Mouse (Mus musculus) heart, postnatal 36 days (tissue): ENCODE results near the gene Hist2h2aa1. TPM values are rescaled to one million over a fixed set of nuclear protein-coding genes. Genes with fewer than 3 reads are reported as not detected.
"Not testable (repeated sequence)": the region's sequence is repeated elsewhere in the genome, so short reads cannot be mapped to it uniquely, and the experiment has no call there.

Experiments used
- DNase-seq, 2 experiments: peaks; one replicate each; pipeline ENCODE4 v3.0.0; 2021 to 2022
- intact Hi-C: fragments of 180-260 bp; cut with DNase I; formaldehyde crosslinking; loops from one replicate; pipeline ENCODE4 v1.15.1; 2025
- microRNA-seq, 2 experiments: library from miRNA; unstranded; fragments of <30 nt; microRNA quantifications; one replicate each; pipeline ENCODE4 v1.2.0; 2021; ENCODE audit warnings: borderline number of aligned reads in 2 of 2
- total RNA-seq, 2 experiments: library from RNA; stranded (reverse); gene quantifications; 2 replicates each; pipeline ENCODE4 v1.2.3; 2021

Gene Hist2h2aa1
- total RNA-seq, 2 experiments from 2014 or later: 6.4 to 16.6 TPM

- peak; percentile 26 to 52 for DNase-seq
- intact Hi-C loops: not testable (repeated sequence)
Measured at GRCm38 (mm10) chr3:96268776-96269378, 23.6 kb downstream of the Hist2h2aa1 start.

GRCm38 (mm10) chr3:96269511-96270474 is 24.5 kb downstream of the Hist2h2aa1 start, which contains the start of gene Hist2h2bb:
Gene Hist2h2bb, plus strand, starts transcription at chr3:96269752.
- DNase-seq: peak; percentile 90
- intact Hi-C loops: no loop called here

GRCm38 (mm10) chr3:96273591-96274465 is 28.5 kb downstream of the Hist2h2aa1 start:
- DNase-seq: no peak
- intact Hi-C loops: no loop called here

- intact Hi-C loops: loop anchor here (5.0 kb wide), 1 partner anchor 225 kb away; no protein-coding TSS in a partner anchor
Measured at GRCm38 (mm10) chr3:96277428-96277799, 32.1 kb downstream of the Hist2h2aa1 start.

GRCm38 (mm10) chr3:96277800-96278624 is 32.7 kb downstream of the Hist2h2aa1 start:
- intact Hi-C loops: loop anchor here (5.0 kb wide), 1 partner anchor 224 kb away; no protein-coding TSS in a partner anchor
- DNase-seq: peak; percentile 88 to 90

More at GRCm38 (mm10) chr3:96277428-96277799, 32.1 kb downstream of the Hist2h2aa1 start:
- DNase-seq: no peak

- intact Hi-C loops: no loop called here
Measured at GRCm38 (mm10) chr3:96280660-96281059, 35.4 kb downstream of the Hist2h2aa1 start.

GRCm38 (mm10) chr3:96284457-96284856 is 39.2 kb downstream of the Hist2h2aa1 start:
- intact Hi-C loops: loop anchor here (1.0 kb wide), 1 partner anchor 156 kb away; no protein-coding TSS in a partner anchor
- no peak for DNase-seq

More at GRCm38 (mm10) chr3:96280660-96281059, 35.4 kb downstream of the Hist2h2aa1 start:
- DNase-seq: no peak

GRCm38 (mm10) chr3:96287334-96287733 is 42.0 kb downstream of the Hist2h2aa1 start:
- DNase-seq, intact Hi-C loops: not testable (repeated sequence)

- intact Hi-C loops: no loop called here
- no peak for DNase-seq
Measured at GRCm38 (mm10) chr3:96289201-96289600, 43.9 kb downstream of the Hist2h2aa1 start.

GRCm38 (mm10) chr3:96290727-96291126 is 45.4 kb downstream of the Hist2h2aa1 start:
- DNase-seq, intact Hi-C loops: not testable (repeated sequence)

- intact Hi-C loops: no loop called here
Measured at GRCm38 (mm10) chr3:96292641-96293040, 47.3 kb downstream of the Hist2h2aa1 start.

GRCm38 (mm10) chr3:96293368-96293767 is 48.1 kb downstream of the Hist2h2aa1 start:
- intact Hi-C loops: no loop called here
- DNase-seq: no peak

More at GRCm38 (mm10) chr3:96292641-96293040, 47.3 kb downstream of the Hist2h2aa1 start:
- no peak for DNase-seq

GRCm38 (mm10) chr3:96293787-96294186 is 48.5 kb downstream of the Hist2h2aa1 start, which contains the start of gene Fcgr1:
Gene Fcgr1, minus strand, starts transcription at chr3:96293969.
- intact Hi-C loops: no loop called here
- DNase-seq: no peak

Small RNA genes lying within 50 kb of the gene (microRNA-seq; reads per million reads assigned to microRNA genes)
- gene Gm44492 (0 reads per million in 2 experiments), gene Gm47311 (0 reads per million in 2 experiments), gene Gm47313 (0 reads per million in 2 experiments)

Other genes starting within 250 kb of the Hist2h2aa1 start
- 10 to 100 TPM; 73.4 to 81.1 TPM for gene Plekho1, start 249.5 kb upstream of the Hist2h2aa1 start, total RNA-seq
- gene Vps45, start 187.0 kb upstream of the Hist2h2aa1 start, total RNA-seq: 10 to 100 TPM; 22.3 to 26.0 TPM
- gene Otud7b, start 141.0 kb upstream of the Hist2h2aa1 start, total RNA-seq: 10 to 100 TPM; 56.7 to 67.6 TPM
- gene Mtmr11, start 83.5 kb upstream of the Hist2h2aa1 start, total RNA-seq: 1 to 10 TPM; 2.0 to 5.6 TPM
- gene Sf3b4, start 73.2 kb upstream of the Hist2h2aa1 start, total RNA-seq: 10 to 100 TPM; 15.1 to 17.3 TPM
- 1 to 10 TPM; 3.4 to 9.9 TPM for gene Sv2a, start 64.3 kb upstream of the Hist2h2aa1 start, total RNA-seq
- gene Bola1, start 25.8 kb upstream of the Hist2h2aa1 start, total RNA-seq: 10 to 100 TPM; 25.1 to 26.9 TPM
- 1 to 10 TPM; 1.9 to 2.3 TPM for gene Hist2h2ab, start 25.6 kb upstream of the Hist2h2aa1 start, total RNA-seq
- gene Hist2h2ac, start 24.6 kb upstream of the Hist2h2aa1 start, total RNA-seq: 10 to 100 TPM; 32.1 to 35.4 TPM
- 10 to 100 TPM in 1 of 2 experiments, 1 to 10 TPM in 1; 8.3 to 10.5 TPM for gene Hist2h2be, start 24.4 kb upstream of the Hist2h2aa1 start, total RNA-seq
- gene Hist2h3c2, start 6.4 kb upstream of the Hist2h2aa1 start, total RNA-seq: 10 to 100 TPM in 1 of 2 experiments, 1 to 10 TPM in 1; 8.9 to 10.6 TPM
- 100 to 1,000 TPM; 243 to 253 TPM for gene Hist2h2aa2, start 5.2 kb upstream of the Hist2h2aa1 start, total RNA-seq
- not detected for gene Hist2h3c1, start 1.2 kb downstream of the Hist2h2aa1 start, total RNA-seq
- 10 to 100 TPM; 14.0 to 17.5 TPM for gene Hist2h4, start 17.8 kb downstream of the Hist2h2aa1 start, total RNA-seq
- 10 to 100 TPM; 36.6 to 38.6 TPM for gene Hist2h3b, start 23.2 kb downstream of the Hist2h2aa1 start, total RNA-seq
- gene Hist2h2bb, start 24.3 kb downstream of the Hist2h2aa1 start, total RNA-seq: 10 to 100 TPM; 51.8 to 59.2 TPM
- 1 to 10 TPM in 1 of 2 experiments, under 1 TPM in 1; 0.47 to 1.4 TPM for gene Fcgr1, start 48.5 kb downstream of the Hist2h2aa1 start, total RNA-seq
- not detected for gene BC107364, start 206.8 kb downstream of the Hist2h2aa1 start, total RNA-seq